Mouse (Mus musculus) embryonic fibroblast, embryonic 13.5 days (primary cell): ENCODE results near the gene Slc25a1. TPM values are rescaled to one million over a fixed set of nuclear protein-coding genes. Genes with fewer than 3 reads are reported as not detected.

Source experiments
- H3K27ac ChIP-seq: 2 replicates; pipeline ENCODE4 v1.5.1; 2012; ENCODE audit warnings: low read length, control low read depth, inconsistent platforms; ENCODE audit not compliant: insufficient read depth
- H3K4me1 ChIP-seq: 2 replicates; pipeline ENCODE4 v1.6.1; 2011; ENCODE audit warnings: low read length; ENCODE audit not compliant: control insufficient read depth, insufficient read depth
- H3K4me3 ChIP-seq: 2 replicates; pipeline ENCODE4 v1.5.1; 2011; ENCODE audit warnings: mild to moderate bottlenecking, control low read depth, low read length; ENCODE audit not compliant: insufficient read depth
- CTCF ChIP-seq: IDR thresholded peaks from 2 replicates; pipeline ENCODE4 v1.5.1; 2011; ENCODE audit warnings: mild to moderate bottlenecking, control low read depth, low read length, moderate library complexity, borderline replicate concordance; ENCODE audit not compliant: insufficient read depth
- POLR2A ChIP-seq: IDR thresholded peaks from 2 replicates; pipeline ENCODE4 v1.6.1; 2011; ENCODE audit warnings: low read depth, mild to moderate bottlenecking, control low read depth, low read length, moderate library complexity
- polyA plus RNA-seq: library from polyadenylated mRNA; stranded (reverse); fragments of >200 nt; gene quantifications from 2 replicates; pipeline ENCODE4 v1.2.4, GENCODE M21; 2011; ENCODE audit warnings: low read depth; ENCODE audit not compliant: missing spikeins, insufficient read length

The Slc25a1 gene
- polyA plus RNA-seq, 1 experiment: 77.8 TPM

- H3K4me1 ChIP-seq: no peaks in the 10 kb centered on the region
- no peak overlapping the region for H3K4me3 ChIP-seq
- H3K27ac ChIP-seq: no peak overlapping the region
- TF ChIP-seq POLR2A (no peak), CTCF (peak; percentile 71)
Observed at GRCm38 (mm10) chr16:17938821-17939220, 10.8 kb upstream of the Slc25a1 start.

- TF ChIP-seq CTCF (no peak), POLR2A (no peak)
- Histone ChIP-seq H3K27ac (no peak overlapping the region), H3K4me3 (no peak overlapping the region), H3K4me1 (no peaks in the 10 kb centered on the region)
Observed at GRCm38 (mm10) chr16:17938187-17938586, 10.2 kb upstream of the Slc25a1 start.

GRCm38 (mm10) chr16:17936776-17937175 lies 8.8 kb upstream of the Slc25a1 start:
- no peak overlapping the region for H3K4me3 ChIP-seq
- TF ChIP-seq CTCF: no peak
- TF ChIP-seq POLR2A: no peak
- H3K4me1 ChIP-seq: no peaks in the 10 kb centered on the region
- H3K27ac ChIP-seq: no peak overlapping the region

GRCm38 (mm10) chr16:17934445-17934910 lies 6.5 kb upstream of the Slc25a1 start:
- TF ChIP-seq POLR2A (no peak), CTCF (no peak)
- Histone ChIP-seq H3K4me1 (no peaks in the 10 kb centered on the region), H3K4me3 (no peak overlapping the region), H3K27ac (no peak overlapping the region)

- Histone ChIP-seq H3K4me1 (no peaks in the 10 kb centered on the region), H3K4me3 (no peak overlapping the region), H3K27ac (no peak overlapping the region)
- no peak for TF ChIP-seq CTCF
- TF ChIP-seq POLR2A: no peak
Observed at GRCm38 (mm10) chr16:17933594-17934444, 5.8 kb upstream of the Slc25a1 start.

GRCm38 (mm10) chr16:17931906-17932460 lies 4.0 kb upstream of the Slc25a1 start:
- Histone ChIP-seq H3K4me1 (no peaks in the 10 kb centered on the region), H3K4me3 (no peak overlapping the region), H3K27ac (no peak overlapping the region)
- TF ChIP-seq POLR2A: no peak
- TF ChIP-seq CTCF: no peak

- no peak overlapping the region for H3K4me3 ChIP-seq
- TF ChIP-seq CTCF: no peak
- no peak for TF ChIP-seq POLR2A
- H3K27ac ChIP-seq: no peak overlapping the region
- H3K4me1 ChIP-seq: no peaks in the 10 kb centered on the region
Observed at GRCm38 (mm10) chr16:17929631-17930030, 1.6 kb upstream of the Slc25a1 start.

GRCm38 (mm10) chr16:17929211-17929610 lies 1.2 kb upstream of the Slc25a1 start:
- Histone ChIP-seq H3K4me3 (no peak overlapping the region), H3K27ac (no peak overlapping the region), H3K4me1 (no peaks in the 10 kb centered on the region)
- TF ChIP-seq POLR2A (no peak), CTCF (no peak)

- Histone ChIP-seq H3K4me1 (no peaks in the 10 kb centered on the region), H3K4me3 (peak overlapping the region; percentile 69), H3K27ac (peak overlapping the region; percentile 55)
- TF ChIP-seq CTCF: no peak
- 0 out of 2 replicates have a peak, but pooled peaks have one; percentile 19 for TF ChIP-seq POLR2A
Observed at GRCm38 (mm10) chr16:17928627-17929104, 647 bp upstream of the Slc25a1 start.
